Mouse (Mus musculus) brain, adult 10 weeks (tissue): ENCODE data around the gene Cntnap5c. TPM values are rescaled to one million over a fixed set of nuclear protein-coding genes. Genes with fewer than 3 reads are reported as not detected.

Experiments used
- polyA plus RNA-seq: library from polyadenylated mRNA; stranded (reverse); fragments of 350-450 nt; fragmentation: Illumina TruSeq; extraction: RNeasy Lipid Tissue Mini Kit (QIAGEN cat#74804); gene quantifications from one replicate; pipeline ENCODE4 v1.2.3, GENCODE M21; 2015; ENCODE audit warnings: low read depth, low replicate concordance

The Cntnap5c gene
- 3.4 TPM for polyA plus RNA-seq

DNA sequence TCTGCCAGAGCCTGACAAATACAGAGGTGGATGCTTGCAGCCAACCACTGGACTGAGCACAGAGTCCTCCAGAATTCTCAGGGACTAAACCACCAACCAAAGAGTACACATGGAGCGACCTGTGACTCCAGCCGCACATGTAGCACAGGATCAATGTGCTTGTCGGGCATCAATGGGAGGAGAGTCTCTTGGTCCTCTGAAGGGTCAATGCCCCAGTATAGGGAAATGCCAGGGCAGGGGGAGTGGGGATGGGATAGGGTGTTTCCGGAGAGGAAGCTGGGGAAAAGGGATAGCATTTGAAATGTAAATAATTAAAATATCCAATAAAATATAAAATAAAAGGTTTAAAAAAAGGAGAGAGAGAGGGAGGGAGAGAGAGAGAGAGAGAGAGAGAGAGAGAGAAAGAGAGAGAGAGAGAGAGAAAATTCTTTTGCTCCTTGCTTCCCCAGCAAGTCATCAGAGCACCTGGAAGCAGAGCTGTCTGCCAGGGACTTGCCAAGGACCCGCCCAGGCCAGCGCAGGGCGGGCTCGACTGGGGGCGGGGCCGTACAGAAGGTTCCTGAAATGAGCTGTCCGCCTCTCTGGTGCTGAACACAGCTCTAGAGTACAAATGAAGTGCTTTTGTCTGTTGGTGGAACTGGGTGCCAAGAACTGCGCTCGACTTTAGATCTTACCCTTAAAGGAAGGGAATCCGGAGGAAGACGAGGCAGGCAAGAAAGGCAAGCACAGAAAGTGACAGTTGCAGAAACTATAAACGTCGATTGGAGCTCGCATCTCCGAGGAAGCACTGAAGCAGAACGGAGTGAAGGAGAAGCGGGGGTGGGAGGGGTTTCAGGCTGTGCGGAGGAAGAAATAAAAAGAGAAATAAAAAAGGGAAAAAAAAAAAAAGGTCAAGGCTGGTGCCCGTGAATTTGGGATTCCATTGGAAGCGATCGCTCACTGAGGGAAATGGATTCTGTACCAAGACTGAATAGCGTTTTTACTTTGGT, at the start of gene Cntnap5c:
Gene Cntnap5c, plus strand, starts transcription at position 949 of the 989 bp plus-strand sequence.

DNA sequence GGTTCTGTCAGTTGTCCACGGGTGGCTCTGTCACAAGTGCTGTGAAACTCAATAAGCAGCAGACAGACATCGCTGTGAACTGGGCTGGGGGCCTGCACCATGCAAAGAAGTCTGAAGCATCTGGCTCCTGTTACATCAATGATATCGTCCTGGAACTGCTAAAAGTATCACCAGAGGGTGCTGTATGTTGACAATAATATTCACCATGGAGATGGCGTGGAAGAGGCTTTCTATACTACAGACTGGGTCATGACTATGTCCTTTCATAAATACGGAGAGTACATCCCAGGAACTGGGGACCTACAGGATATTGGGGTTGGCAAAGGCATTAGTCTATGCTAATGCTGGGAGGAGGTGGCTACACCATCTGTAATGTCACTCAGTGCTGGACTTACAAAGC, 27.3 kb upstream of the Cntnap5c start, which contains the start of gene Gm21834:
Gene Gm21834, minus strand, starts transcription at position 101 of the 400 bp plus-strand sequence.

Other genes with a start within 250 kb of the Cntnap5c start
- gene Vmn2r120, start 224.1 kb upstream of the Cntnap5c start, polyA plus RNA-seq: not detected
- gene Gm21834, start 27.4 kb upstream of the Cntnap5c start, polyA plus RNA-seq: not detected